Comparison of ENCODE assay signal across 8 mouse cellular contexts in the genomic region with DNA sequence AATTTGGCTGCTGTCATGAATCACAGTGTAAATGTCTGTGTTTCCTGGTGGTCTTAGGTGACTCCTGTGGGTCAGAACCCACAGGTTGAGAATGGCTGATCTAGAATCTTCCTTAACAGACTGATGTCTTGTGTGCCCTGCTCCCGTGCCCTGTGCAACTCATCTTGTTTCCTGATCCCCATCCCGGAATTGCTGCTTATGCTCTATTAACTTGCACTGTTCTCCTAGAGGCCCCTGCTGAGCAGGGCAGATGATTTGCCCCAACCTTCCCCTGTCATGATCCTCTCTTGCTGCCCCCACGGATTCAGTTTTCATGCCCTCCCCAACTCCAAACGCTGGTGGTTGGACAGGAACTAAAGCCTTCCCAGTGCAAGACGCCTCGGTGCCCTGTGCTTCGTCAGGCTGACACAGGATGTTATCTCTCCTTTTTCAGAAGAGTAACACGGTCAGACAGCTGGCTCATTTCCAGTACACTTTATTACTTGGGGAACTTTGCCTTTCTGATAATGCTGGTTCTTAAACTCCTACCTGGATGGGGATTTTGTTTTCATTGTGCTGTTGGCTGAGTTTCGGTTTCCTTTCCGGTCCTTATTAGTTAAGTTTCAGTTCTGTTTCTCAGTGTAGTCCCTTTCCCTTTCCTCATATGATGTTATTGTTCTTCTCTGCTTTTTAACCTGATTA. TPM values are rescaled to one million over a fixed set of nuclear protein-coding genes. Genes with fewer than 3 reads are reported as not detected.
DNase-seq lines count a peak whose midpoint lies in the region; ATAC-seq and TF ChIP-seq lines count a peak whose summit lies in the region.

No protein-coding gene starts in this region.

- H3K4me2 ChIP-seq in midbrain, postnatal 0 days (ENCODE audit: low read depth, low read length, poor library complexity, severe bottlenecking): peak overlapping the region; percentile 15; the same call in 1 of the 2 replicates
- no peak overlapping the region for H3K4me2 ChIP-seq in midbrain, embryonic 14.5 days (ENCODE audit: low read length)
- no peak overlapping the region for H3K4me2 ChIP-seq in forebrain, embryonic 14.5 days (ENCODE audit: low read length)
- H3K4me2 ChIP-seq in midbrain, embryonic 13.5 days (replicated peaks): no peak overlapping the region

- H3K4me1 ChIP-seq in midbrain, postnatal 0 days (ENCODE audit: insufficient read depth, low read length): no peaks in the 10 kb centered on the region
- H3K4me1 ChIP-seq in midbrain, embryonic 14.5 days (ENCODE audit: control insufficient read depth, insufficient read depth, low read length): no peaks in the 10 kb centered on the region
- H3K4me1 ChIP-seq in forebrain, embryonic 14.5 days (ENCODE audit: control insufficient read depth, insufficient read depth, low read length): no peaks in the 10 kb centered on the region
- no peaks in the 10 kb centered on the region for H3K4me1 ChIP-seq in midbrain, embryonic 13.5 days (replicated peaks)

- no peak for ATAC-seq in midbrain, postnatal 0 days (ENCODE audit: low FRiP score)
- no peak for ATAC-seq in midbrain, embryonic 14.5 days (ENCODE audit: low FRiP score, low TSS enrichment)
- peak; percentile 61 for ATAC-seq in monocyte, adult 5-6 weeks (replicated peaks; ENCODE audit: insufficient number of reproducible peaks, low FRiP score, low TSS enrichment, poor library complexity, severe bottlenecking)
- no peak for ATAC-seq in forebrain, embryonic 14.5 days
- ATAC-seq in midbrain, embryonic 13.5 days: no peak

- no peak overlapping the region for H3K27ac ChIP-seq in midbrain, postnatal 0 days (ENCODE audit: low read depth, low read length)
- no peak overlapping the region for H3K27ac ChIP-seq in midbrain, embryonic 14.5 days (replicated peaks; ENCODE audit: low read depth, low read length)
- H3K27ac ChIP-seq in forebrain, embryonic 14.5 days (ENCODE audit: low read depth, low read length): no peak overlapping the region
- no peak overlapping the region for H3K27ac ChIP-seq in midbrain, embryonic 13.5 days

- no peaks in the 10 kb centered on the region for H3K36me3 ChIP-seq in midbrain, postnatal 0 days (ENCODE audit: insufficient read depth, low read length)
- H3K36me3 ChIP-seq in midbrain, embryonic 14.5 days (ENCODE audit: control insufficient read depth, insufficient read depth, low read length): no peaks in the 10 kb centered on the region
- H3K36me3 ChIP-seq in forebrain, embryonic 14.5 days (ENCODE audit: control insufficient read depth, insufficient read depth, low read length): no peaks in the 10 kb centered on the region
- no peaks in the 10 kb centered on the region for H3K36me3 ChIP-seq in midbrain, embryonic 13.5 days

- H3K9me3 ChIP-seq in midbrain, postnatal 0 days (ENCODE audit: low read length): no peaks in the 10 kb centered on the region
- H3K9me3 ChIP-seq in midbrain, embryonic 14.5 days (ENCODE audit: control insufficient read depth, low read length): no peaks in the 10 kb centered on the region
- no peaks in the 10 kb centered on the region for H3K9me3 ChIP-seq in forebrain, embryonic 14.5 days (replicated peaks; ENCODE audit: control insufficient read depth, low read length)
- no peaks in the 10 kb centered on the region for H3K9me3 ChIP-seq in midbrain, embryonic 13.5 days

- TF ChIP-seq CTCF in midbrain, postnatal 0 days (IDR thresholded peaks at IDR 0.05): no peak

- no peaks in the 10 kb centered on the region for H3K27me3 ChIP-seq in midbrain, postnatal 0 days (ENCODE audit: insufficient read depth, low read length)
- H3K27me3 ChIP-seq in midbrain, embryonic 14.5 days (ENCODE audit: control insufficient read depth, insufficient read depth, low read length): no peaks in the 10 kb centered on the region
- H3K27me3 ChIP-seq in forebrain, embryonic 14.5 days (replicated peaks; ENCODE audit: control insufficient read depth, insufficient read depth, low read length): no peaks in the 10 kb centered on the region
- H3K27me3 ChIP-seq in midbrain, embryonic 13.5 days: no peaks in the 10 kb centered on the region

- WGBS in midbrain, postnatal 0 days: 72% methylated on average over 10 of the region's 10 CpGs
- WGBS in midbrain, embryonic 14.5 days: 79% methylated on average over 10 of the region's 10 CpGs
- 81% methylated on average over 10 of the region's 10 CpGs for WGBS in forebrain, embryonic 14.5 days
- WGBS in midbrain, embryonic 13.5 days: 75% methylated on average over 10 of the region's 10 CpGs

- H3K9ac ChIP-seq in midbrain, postnatal 0 days (replicated peaks; ENCODE audit: low read length, poor library complexity, severe bottlenecking): no peak overlapping the region
- no peak overlapping the region for H3K9ac ChIP-seq in midbrain, embryonic 14.5 days (replicated peaks; ENCODE audit: low read length)
- H3K9ac ChIP-seq in forebrain, embryonic 14.5 days (ENCODE audit: low read length): no peak overlapping the region
- no peak overlapping the region for H3K9ac ChIP-seq in midbrain, embryonic 13.5 days (replicated peaks)

- H3K4me3 ChIP-seq in midbrain, postnatal 0 days (ENCODE audit: low read depth, low read length): no peak overlapping the region
- no peak overlapping the region for H3K4me3 ChIP-seq in midbrain, embryonic 14.5 days (replicated peaks; ENCODE audit: low read depth, low read length)
- H3K4me3 ChIP-seq in forebrain, embryonic 14.5 days (ENCODE audit: low read depth, low read length): no peak overlapping the region
- no peak overlapping the region for H3K4me3 ChIP-seq in midbrain, embryonic 13.5 days (replicated peaks)

- no peak for DNase-seq in midbrain, postnatal 0 days (ENCODE audit: low spot score)
- no peak for DNase-seq in midbrain, embryonic 14.5 days
- DNase-seq in heart, adult 18-20 months: peak; percentile 64 to 76
- peak; percentile 41 for DNase-seq in kidney, postnatal 10 days
- no peak for DNase-seq in forebrain, embryonic 14.5 days (ENCODE audit: low spot score)
- no peak for DNase-seq in frontal cortex, postnatal 10 days (ENCODE audit: low spot score in 2 of 2)

RNA-seq across cellular contexts. Expression of gene Zcchc2, which starts 18.6 kb away (rescaled TPM):
- total RNA-seq in midbrain, postnatal 0 days (2014; rRNA removed): 15.0 and 18.9 TPM in 2 replicates
- 2.3 and 2.7 TPM in 2 replicates for polyA plus RNA-seq in midbrain, postnatal 0 days (2015; fragmentation: Nextera tagmentation; extraction: Ambion mirVana)
- polyA plus RNA-seq in midbrain, embryonic 14.5 days (2014; fragmentation: Nextera tagmentation; extraction: Ambion mirVana): 2.6 and 2.8 TPM in 2 replicates
- 1 to 10 TPM; 7.0 to 7.9 TPM for total RNA-seq in heart, adult 18-20 months (2021)
- 40.5 to 52.4 TPM (median 42.4 TPM) in 3 replicates for total RNA-seq in monocyte, adult 5-6 weeks (2017)
- polyA plus RNA-seq in forebrain, embryonic 14.5 days (2014; fragmentation: Nextera tagmentation; extraction: Ambion mirVana): 1.6 and 1.7 TPM in 2 replicates
- 2.1 and 2.2 TPM in 2 replicates for polyA plus RNA-seq in midbrain, embryonic 13.5 days (2015; fragmentation: Nextera tagmentation; extraction: Ambion mirVana)

Comparison
In these comparisons a context has a peak if more than half of its experiments do, and no peak if none do; other contexts are left out.
1. DNase-seq: peak in heart, adult 18-20 months (2 of 2) and kidney, postnatal 10 days (single experiment); none in midbrain, postnatal 0 days (single experiment), midbrain, embryonic 14.5 days (single experiment), forebrain, embryonic 14.5 days (single experiment) and frontal cortex, postnatal 10 days (0 of 2).